Mouse (Mus musculus) mouse embryonic stem cell (cell line): Measurements from ENCODE around the gene Atl1.

Experiments used
- in situ Hi-C, 2 experiments: fragments of 300-500 bp; cut with MboI; formaldehyde crosslinking; loops; 1 replicate in 1 of 2; 3 replicates in 1 of 2; pipeline ENCODE4 v1.14.3; 2019 to 2020; ENCODE audit warnings: low sequenced_read_pairs in 2 of 2, low pct_unique_long_range_greater_than_20kb in 1 of 2, mixed read lengths in 1 of 2; ENCODE audit not compliant: unreplicated experiment in 1 of 2

Gene Atl1

GRCm38 (mm10) chr12:69892371-69893251 lies at the start of gene Atl1, which contains the start of gene Map4k5:
Gene Atl1 (plus strand): TSS chr12:69892614.
Gene Map4k5 (minus strand): TSS chr12:69893200.
- in situ Hi-C loops: loop anchor here in 1 of 2 experiments (10.0 kb wide), 1 partner anchor 138 kb away; no protein-coding TSS in a partner anchor

- in situ Hi-C loops: no loop called here
Observed at GRCm38 (mm10) chr12:69843531-69844445, 48.6 kb upstream of the Atl1 start.

- in situ Hi-C loops: no loop called here
Observed at GRCm38 (mm10) chr12:69845722-69846121, 46.7 kb upstream of the Atl1 start.

- in situ Hi-C loops: no loop called here
Observed at GRCm38 (mm10) chr12:69846499-69846898, 45.9 kb upstream of the Atl1 start.

- in situ Hi-C loops: no loop called here
Observed at GRCm38 (mm10) chr12:69848083-69848878, 44.1 kb upstream of the Atl1 start.

- in situ Hi-C loops: no loop called here
Observed at GRCm38 (mm10) chr12:69852288-69852687, 40.1 kb upstream of the Atl1 start.

- in situ Hi-C loops: no loop called here
Observed at GRCm38 (mm10) chr12:69853387-69853786, 39.0 kb upstream of the Atl1 start.

- in situ Hi-C loops: no loop called here
Observed at GRCm38 (mm10) chr12:69853942-69854341, 38.5 kb upstream of the Atl1 start.

GRCm38 (mm10) chr12:69855641-69856300 lies 36.6 kb upstream of the Atl1 start:
- in situ Hi-C loops: no loop called here

GRCm38 (mm10) chr12:69856398-69856797 lies 36.0 kb upstream of the Atl1 start:
- in situ Hi-C loops: no loop called here

- in situ Hi-C loops: no loop called here
Observed at GRCm38 (mm10) chr12:69857597-69857996, 34.8 kb upstream of the Atl1 start.

- in situ Hi-C loops: no loop called here
Observed at GRCm38 (mm10) chr12:69858847-69859246, 33.6 kb upstream of the Atl1 start.

- in situ Hi-C loops: no loop called here
Observed at GRCm38 (mm10) chr12:69863505-69863904, 28.9 kb upstream of the Atl1 start.

GRCm38 (mm10) chr12:69864164-69864692 lies 28.2 kb upstream of the Atl1 start:
- in situ Hi-C loops: no loop called here

- in situ Hi-C loops: no loop called here
Observed at GRCm38 (mm10) chr12:69867338-69867737, 25.1 kb upstream of the Atl1 start.

GRCm38 (mm10) chr12:69871632-69872031 lies 20.8 kb upstream of the Atl1 start:
- in situ Hi-C loops: no loop called here

- in situ Hi-C loops: no loop called here
Observed at GRCm38 (mm10) chr12:69877842-69878363, 14.5 kb upstream of the Atl1 start.
